Mouse (Mus musculus): Measurements from ENCODE around the gene Serhl.

DNA sequence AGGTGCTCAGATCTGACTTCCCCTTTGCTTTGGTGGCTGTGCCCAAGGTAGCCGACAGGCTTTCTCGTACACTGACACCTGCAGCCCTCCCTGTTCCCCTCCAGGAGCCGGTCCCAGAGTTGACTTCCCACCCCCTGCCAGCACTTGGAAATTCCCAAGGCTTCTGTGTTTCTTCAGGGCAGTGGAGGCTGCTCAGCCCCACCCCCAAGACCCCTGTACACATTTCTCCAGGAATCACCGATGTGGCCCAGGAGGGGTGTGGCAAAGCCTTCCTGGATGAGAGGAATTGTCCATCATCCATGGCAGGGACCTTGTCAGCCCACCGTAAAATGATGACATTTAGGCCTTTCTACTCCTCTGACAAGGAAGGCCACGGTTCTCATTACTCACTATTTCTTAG lies 22.0 kb downstream of the Serhl start:
- TF ChIP-seq CTCF (conservative IDR thresholded peaks at IDR 0.05; ENCODE audit: low read length) (no peak), NANOG (IDR thresholded peaks at IDR 0.05; ENCODE audit: borderline replicate concordance, low read length) (no peak), POU5F1 (IDR thresholded peaks at IDR 0.05; ENCODE audit: borderline replicate concordance, low read length) (no peak)

Data from E14TG2a.4 (cell line).